Mouse (Mus musculus) liver, embryonic 14 days (tissue): ENCODE data around the gene Cybc1. TPM values are rescaled to one million over a fixed set of nuclear protein-coding genes. Genes with fewer than 3 reads are reported as not detected.

Experiments
- polyA plus RNA-seq: library from polyadenylated mRNA; depleted of rRNA; stranded (reverse); fragments of >200 nt; gene quantifications from 2 replicates; pipeline ENCODE4 v1.2.3, GENCODE M21; 2012; rRNA removed

Gene Cybc1
- polyA plus RNA-seq = 14.7 and 18.6 TPM in 2 replicates

GRCm38 (mm10) chr11:121229018-121229439 is at the start of gene Cybc1:
TSS of gene Cybc1 (minus strand) at chr11:121229322.

GRCm38 (mm10) chr11:121259160-121260100 is 30.3 kb upstream of the Cybc1 start, which contains the start of gene Foxk2:
TSS of gene Foxk2 (plus strand) at chr11:121259990.

GRCm38 (mm10) chr11:121236564-121237344 is 7.6 kb upstream of the Cybc1 start, which contains the start of gene Narf:
TSS of gene Narf (plus strand) at chr11:121237253.

GRCm38 (mm10) chr11:121204161-121205006 is 24.7 kb downstream of the Cybc1 start, which contains the start of the genes Hexdc and Ogfod3:
TSS of gene Hexdc (plus strand) at chr11:121204433.
TSS of gene Ogfod3 (minus strand) at chr11:121204711.

Other genes with a start within 250 kb of the Cybc1 start
- 25.7 and 28.4 TPM in 2 replicates for gene Csnk1d, start 238.0 kb downstream of the Cybc1 start, polyA plus RNA-seq
- gene Cd7, start 189.9 kb downstream of the Cybc1 start, polyA plus RNA-seq = 0.34 and 0.43 TPM in 2 replicates
- gene Sectm1b, start 165.8 kb downstream of the Cybc1 start, polyA plus RNA-seq = 0.06 and 0.07 TPM in 2 replicates
- 0.87 and 1.2 TPM in 2 replicates for gene Sectm1a, start 148.1 kb downstream of the Cybc1 start, polyA plus RNA-seq
- 0.06 and 0.09 TPM in 2 replicates for gene Tex19.2, start 110.6 kb downstream of the Cybc1 start, polyA plus RNA-seq
- gene Tex19.1, start 83.2 kb downstream of the Cybc1 start, polyA plus RNA-seq = 0.06 and 0.18 TPM in 2 replicates
- 0.01 and 0.03 TPM in 2 replicates for gene Uts2r, start 69.1 kb downstream of the Cybc1 start, polyA plus RNA-seq
- 6.9 and 8.6 TPM in 2 replicates for gene Hexdc, start 24.9 kb downstream of the Cybc1 start, polyA plus RNA-seq
- 5.6 and 5.9 TPM in 2 replicates for gene Ogfod3, start 24.6 kb downstream of the Cybc1 start, polyA plus RNA-seq
- 40.0 and 45.3 TPM in 2 replicates for gene Narf, start 7.9 kb upstream of the Cybc1 start, polyA plus RNA-seq
- gene Foxk2, start 30.7 kb upstream of the Cybc1 start, polyA plus RNA-seq = 8.5 and 9.7 TPM in 2 replicates
- 14.8 and 16.9 TPM in 2 replicates for gene Wdr45b, start 125.1 kb upstream of the Cybc1 start, polyA plus RNA-seq
- 0.18 and 0.33 TPM in 2 replicates for gene Rab40b, start 158.9 kb upstream of the Cybc1 start, polyA plus RNA-seq
- gene Fn3krp, start 192.1 kb upstream of the Cybc1 start, polyA plus RNA-seq = 22.8 and 26.2 TPM in 2 replicates
- gene Fn3k, start 205.6 kb upstream of the Cybc1 start, polyA plus RNA-seq = 32.8 and 40.2 TPM in 2 replicates
- 16.7 and 19.3 TPM in 2 replicates for gene Tbcd, start 222.6 kb upstream of the Cybc1 start, polyA plus RNA-seq